Mouse (Mus musculus) neural tube, embryonic 10.5 days (tissue): Measurements from ENCODE around the gene Ppcdc.
"Not testable (repeated sequence)": the region's sequence is repeated elsewhere in the genome, so short reads cannot be mapped to it uniquely, and the experiment has no call there.

Experiments
- DNase-seq: peaks from one replicate; pipeline ENCODE4 v3.0.0-alpha.2; 2017; ENCODE audit warnings: low spot score; ENCODE audit errors: extremely low spot score

Ppcdc gene

GRCm38 (mm10) chr9:57431202-57431601 is 8.7 kb downstream of the Ppcdc start:
- no peak for DNase-seq

- no peak for DNase-seq
These were observed 11.5 kb downstream of the Ppcdc start for GRCm38 (mm10) chr9:57428391-57428790.

GRCm38 (mm10) chr9:57427937-57428336 is 12.0 kb downstream of the Ppcdc start:
- DNase-seq: no peak

GRCm38 (mm10) chr9:57427123-57427522 is 12.8 kb downstream of the Ppcdc start:
- DNase-seq: not testable (repeated sequence)

GRCm38 (mm10) chr9:57425116-57425515 is 14.8 kb downstream of the Ppcdc start:
- no peak for DNase-seq

- DNase-seq: no peak
These were observed 15.9 kb downstream of the Ppcdc start for GRCm38 (mm10) chr9:57424066-57424465.

- peak; percentile 20 for DNase-seq
These were observed 18.2 kb downstream of the Ppcdc start for GRCm38 (mm10) chr9:57421688-57422111.

- peak; percentile 41 for DNase-seq
These were observed 18.8 kb downstream of the Ppcdc start for GRCm38 (mm10) chr9:57421121-57421571.

- peak; percentile 62 for DNase-seq
These were observed 19.4 kb downstream of the Ppcdc start for GRCm38 (mm10) chr9:57420321-57421120.

- no peak for DNase-seq
These were observed 20.2 kb downstream of the Ppcdc start for GRCm38 (mm10) chr9:57419521-57420267.

- DNase-seq: no peak
These were observed 22.6 kb downstream of the Ppcdc start for GRCm38 (mm10) chr9:57417341-57417740.

GRCm38 (mm10) chr9:57407120-57407905 is 32.6 kb downstream of the Ppcdc start:
- no peak for DNase-seq

- DNase-seq: no peak
These were observed 33.5 kb downstream of the Ppcdc start for GRCm38 (mm10) chr9:57406395-57406794.

GRCm38 (mm10) chr9:57404036-57404435 is 35.9 kb downstream of the Ppcdc start:
- no peak for DNase-seq

GRCm38 (mm10) chr9:57402318-57403251 is 37.3 kb downstream of the Ppcdc start:
- DNase-seq: no peak

- no peak for DNase-seq
These were observed 41.2 kb downstream of the Ppcdc start for GRCm38 (mm10) chr9:57398773-57399172.

- DNase-seq: no peak
These were observed 47.0 kb downstream of the Ppcdc start for GRCm38 (mm10) chr9:57392892-57393291.

- no peak for DNase-seq
These were observed 49.1 kb downstream of the Ppcdc start for GRCm38 (mm10) chr9:57390869-57391268.

- no peak for DNase-seq
These were observed 50.8 kb downstream of the Ppcdc start for GRCm38 (mm10) chr9:57389131-57389530.

GRCm38 (mm10) chr9:57386926-57387325 is 53.0 kb downstream of the Ppcdc start:
- no peak for DNase-seq

GRCm38 (mm10) chr9:57384621-57385020 is 55.3 kb downstream of the Ppcdc start:
- no peak for DNase-seq
